Mouse (Mus musculus) forebrain, embryonic 10.5 days (tissue): ENCODE measurements at regions not wholly inside any gene's neighbourhood (a gene's known extent, or its start where the extent isn't known, plus 50 kb on each side); places are given as distances from the start of the nearest gene placed in this dataset.

Experiments
- DNase-seq: peaks from one replicate; pipeline ENCODE4 v3.0.0-alpha.2; 2017; ENCODE audit warnings: low spot score; ENCODE audit errors: extremely low spot score
- H3K27ac ChIP-seq: fragments of 300-500 bp; sonication (generic); 2 replicates; pipeline ENCODE4 v1.5.1; 2016; ENCODE audit warnings: mild to moderate bottlenecking
- H3K27me3 ChIP-seq: fragments of 300-500 bp; sonication (generic); 2 replicates; pipeline ENCODE4 v1.6.1; 2016; ENCODE audit warnings: mild to moderate bottlenecking; ENCODE audit not compliant: poor library complexity, severe bottlenecking
- H3K36me3 ChIP-seq: fragments of 300-500 bp; sonication (generic); replicated peaks from 2 replicates; pipeline ENCODE4 v1.6.1; 2016; ENCODE audit warnings: mild to moderate bottlenecking, moderate library complexity
- H3K4me1 ChIP-seq: fragments of 300-500 bp; sonication (generic); 2 replicates; pipeline ENCODE4 v1.6.1; 2016
- H3K4me3 ChIP-seq: fragments of 300-500 bp; sonication (generic); 2 replicates; pipeline ENCODE4 v1.5.1; 2016; ENCODE audit warnings: mild to moderate bottlenecking, moderate library complexity
- H3K9me3 ChIP-seq: fragments of 300-500 bp; sonication (generic); 2 replicates; pipeline ENCODE4 v1.6.1; 2016; ENCODE audit warnings: mild to moderate bottlenecking, moderate library complexity
- WGBS: fragments of 180-500 bp; shearing (Covaris S2); methylation state at CpG from one replicate; pipeline ENCODE4 v1.1.7; 2016; 5-methylcytosine and 5-hydroxymethylcytosine counted together

DNA sequence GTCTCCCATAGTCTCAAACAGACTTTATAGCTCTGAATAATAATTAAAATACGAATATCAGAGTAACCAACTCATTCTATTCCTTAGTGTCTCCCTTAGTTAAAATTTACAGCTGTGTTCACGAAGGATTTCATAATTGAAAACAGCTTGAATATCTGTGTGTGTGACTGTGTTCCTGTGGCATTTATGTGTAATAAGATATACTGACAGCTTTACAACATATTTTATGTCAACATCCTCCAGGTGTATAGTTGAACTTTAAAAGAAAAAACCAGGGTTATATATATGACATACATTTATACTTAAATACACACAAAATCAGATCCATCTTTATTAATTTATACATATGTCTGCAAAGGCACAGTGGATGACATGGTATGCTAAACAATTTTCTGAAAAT lies 764.7 kb downstream of the Plod2 start:
- DNase-seq, result no peak
- no peaks in the 10 kb centered on the region for H3K4me1 ChIP-seq
- no peaks in the 10 kb centered on the region for H3K36me3 ChIP-seq
- no peak overlapping the region for H3K4me3 ChIP-seq
- 80% methylated on average over 2 of the region's 2 CpGs for WGBS
- no peaks in the 10 kb centered on the region for H3K27me3 ChIP-seq
- no peaks in the 10 kb centered on the region for H3K9me3 ChIP-seq
- H3K27ac ChIP-seq, result no peak overlapping the region

DNA sequence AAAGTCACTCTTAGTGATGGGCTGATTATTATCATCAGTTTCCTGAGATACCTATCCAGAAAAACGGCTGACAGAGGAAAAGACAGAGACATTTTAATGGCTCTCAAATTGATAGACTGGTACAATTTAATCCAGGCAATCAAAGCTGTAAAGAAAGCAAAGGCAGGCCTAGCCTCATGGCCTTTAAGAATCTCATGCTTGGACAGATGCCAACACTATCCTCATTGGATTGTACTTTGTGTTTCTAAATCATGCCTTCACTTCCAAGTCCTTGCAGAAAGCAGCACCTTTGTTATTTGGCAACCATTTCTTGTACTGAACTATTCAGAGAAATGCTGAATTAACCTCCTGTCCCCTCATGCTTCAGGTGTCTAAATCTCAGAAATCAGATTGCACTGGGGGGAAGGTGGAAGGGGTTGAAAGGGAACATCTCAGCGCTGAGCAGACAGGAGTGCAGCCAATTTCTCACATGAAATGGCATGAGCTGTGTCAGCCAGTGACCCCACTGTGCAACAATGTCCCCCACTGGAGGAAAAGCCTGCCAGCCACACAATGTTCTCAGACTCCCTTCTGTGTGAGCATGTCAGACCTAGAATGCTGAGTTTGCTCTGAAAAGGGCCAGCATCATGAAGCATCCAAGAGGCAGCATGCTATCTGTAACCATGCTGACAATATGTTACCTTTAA lies 787.1 kb downstream of the Plod2 start:
- Histone ChIP-seq H3K27me3 (no peaks in the 10 kb centered on the region), H3K27ac (no peak overlapping the region), H3K4me3 (no peak overlapping the region), H3K36me3 (no peaks in the 10 kb centered on the region), H3K9me3 (no peaks in the 10 kb centered on the region), H3K4me1 (no peaks in the 10 kb centered on the region)
- WGBS, result 64% methylated on average over 2 of the region's 2 CpGs
- no peak for DNase-seq
